Mouse (Mus musculus): Measurements from ENCODE around the gene Itga7.

GRCm38 (mm10) chr10:128892246-128892645, 41.4 kb upstream of the Itga7 start:
- TF ChIP-seq POLR2A (IDR thresholded peaks at IDR 0.05; ENCODE audit: low read depth, low read length) (no peak), CTCF (conservative IDR thresholded peaks at IDR 0.05; ENCODE audit: insufficient read depth, insufficient read length, low read depth, low read length) (no peak)

All from kidney, adult 2 months (tissue).